Mouse (Mus musculus) 416B (cell line): ENCODE results near the gene Ubn2.
A peak's percentile ranks its signal among the peaks of the same experiment; 100 is the strongest.
"Not testable (repeated sequence)": the region's sequence is repeated elsewhere in the genome, so short reads cannot be mapped to it uniquely, and the experiment has no call there.

ENCODE experiments used
- DNase-seq: peaks from one replicate; pipeline ENCODE4 v3.0.0; 2011; ENCODE audit warnings: low read depth

The Ubn2 gene

DNA sequence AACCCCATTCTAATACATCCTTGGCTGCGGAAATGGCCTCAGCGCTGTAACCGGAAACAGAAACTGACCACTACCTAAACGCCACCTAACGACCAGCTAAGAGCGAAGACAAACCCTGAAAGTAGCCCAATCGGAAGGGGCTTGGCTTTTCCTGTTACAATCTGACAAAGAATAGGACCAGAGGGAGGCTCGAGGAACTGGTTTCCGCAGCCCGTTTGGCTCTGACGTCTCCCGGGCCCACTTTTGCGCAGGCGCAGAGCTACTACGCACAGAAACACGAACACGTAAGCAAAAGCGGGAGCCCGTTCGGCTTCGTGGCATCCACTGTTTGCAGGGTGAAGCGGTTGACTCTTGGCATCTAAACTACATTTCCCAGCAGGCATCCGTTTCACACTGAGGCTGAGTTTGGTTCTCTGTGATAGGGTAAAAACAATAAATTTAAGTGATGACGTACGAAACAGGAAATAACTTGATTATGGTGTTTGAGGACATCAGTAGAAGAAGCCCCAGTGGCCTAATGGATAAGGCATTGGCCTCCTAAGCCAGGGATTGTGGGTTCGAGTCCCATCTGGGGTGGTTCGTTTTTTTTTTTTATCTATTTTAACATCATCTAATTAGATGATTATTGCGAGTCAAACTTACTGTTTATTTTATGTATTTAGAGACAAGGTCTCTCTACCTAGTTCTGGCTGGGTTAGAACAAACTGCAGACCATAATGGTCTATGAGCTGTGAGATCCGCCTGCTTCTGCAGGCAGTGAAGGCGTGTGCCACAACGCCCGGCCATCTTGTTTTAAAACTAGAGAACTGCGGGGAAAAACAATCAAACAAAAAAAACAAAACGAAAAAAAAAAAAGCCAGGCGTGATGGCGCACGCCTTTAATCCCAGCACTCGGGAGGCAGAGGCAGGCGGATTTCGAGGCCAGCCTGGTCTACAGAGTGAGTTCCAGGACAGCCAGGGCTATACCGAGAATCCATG lies 100.0 kb downstream of the Ubn2 start, which contains the start of gene Fmc1:
Gene Fmc1, plus strand, starts transcription at position 75 of the 978 bp plus-strand sequence.
- peak; percentile 100 for DNase-seq

DNA sequence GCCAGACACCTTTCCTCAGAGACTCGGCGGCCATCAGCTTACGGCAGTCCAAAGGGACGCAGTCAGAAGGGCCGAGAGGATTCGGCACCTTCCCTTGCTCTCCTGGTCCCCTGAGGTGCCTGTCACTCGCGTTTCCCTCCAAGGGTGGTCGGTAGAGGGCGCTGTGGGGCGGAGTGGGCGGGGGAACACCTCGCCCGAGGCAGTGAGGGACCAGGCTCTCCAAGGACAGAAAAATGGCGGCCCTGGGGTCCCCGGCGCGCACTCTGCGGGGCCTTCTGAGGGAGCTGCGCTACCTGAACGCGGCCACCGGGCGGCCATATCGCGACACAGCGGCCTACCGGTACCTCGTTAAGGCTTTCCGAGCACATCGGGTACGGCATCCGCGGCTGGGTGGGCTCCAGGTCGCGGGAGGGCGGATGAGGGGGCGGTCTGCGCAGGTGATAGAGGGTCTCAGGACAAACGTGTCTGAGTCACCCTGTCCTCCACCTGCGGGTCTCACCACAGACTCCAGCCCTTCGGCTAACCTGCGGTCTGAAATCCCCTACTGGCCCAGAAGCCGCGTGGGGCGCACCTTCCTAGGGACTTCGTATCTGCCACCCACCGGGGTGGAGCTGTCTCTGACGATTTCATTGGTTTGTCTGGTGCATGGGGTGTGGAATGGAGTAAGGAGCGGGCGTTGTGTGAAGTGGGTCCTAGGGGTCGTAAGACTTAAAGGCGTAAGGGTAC lies 101.1 kb downstream of the Ubn2 start:
- DNase-seq = peak; percentile 94

DNA sequence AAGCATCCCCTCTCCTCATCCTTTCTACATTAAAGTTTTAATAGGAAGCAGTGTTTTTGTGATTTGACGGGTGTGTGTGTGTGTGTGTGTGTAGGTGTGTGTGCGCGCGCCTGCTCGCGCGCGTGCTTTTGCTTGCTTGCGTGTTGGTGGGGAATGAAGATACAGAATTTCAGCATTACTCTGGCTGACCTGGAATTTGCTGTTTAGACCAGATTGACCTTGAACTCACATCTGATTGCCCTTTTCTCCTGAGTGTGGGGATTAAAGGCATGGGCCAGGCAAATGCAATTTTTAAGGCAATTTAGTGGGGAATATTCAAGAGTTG lies 101.6 kb downstream of the Ubn2 start:
- DNase-seq = no peak

DNA sequence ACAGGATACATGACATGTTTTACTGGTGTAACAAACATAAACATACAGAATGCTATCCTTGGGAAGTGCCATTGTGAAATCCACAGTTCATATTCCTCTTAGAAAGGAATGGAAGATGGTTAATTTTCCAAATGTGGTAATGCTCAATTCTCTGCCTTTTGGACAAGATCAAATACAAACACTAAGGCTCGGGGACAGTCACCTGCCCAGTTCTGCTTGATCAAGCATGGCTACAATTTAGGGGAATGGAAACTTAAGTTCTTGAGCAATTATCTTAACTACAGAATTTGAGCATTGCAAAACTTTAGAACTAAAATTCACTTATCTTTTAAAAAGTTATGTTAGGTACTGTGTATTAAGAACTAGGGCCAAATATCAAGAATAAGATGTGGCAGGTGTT lies 102.0 kb downstream of the Ubn2 start:
- DNase-seq = no peak

DNA sequence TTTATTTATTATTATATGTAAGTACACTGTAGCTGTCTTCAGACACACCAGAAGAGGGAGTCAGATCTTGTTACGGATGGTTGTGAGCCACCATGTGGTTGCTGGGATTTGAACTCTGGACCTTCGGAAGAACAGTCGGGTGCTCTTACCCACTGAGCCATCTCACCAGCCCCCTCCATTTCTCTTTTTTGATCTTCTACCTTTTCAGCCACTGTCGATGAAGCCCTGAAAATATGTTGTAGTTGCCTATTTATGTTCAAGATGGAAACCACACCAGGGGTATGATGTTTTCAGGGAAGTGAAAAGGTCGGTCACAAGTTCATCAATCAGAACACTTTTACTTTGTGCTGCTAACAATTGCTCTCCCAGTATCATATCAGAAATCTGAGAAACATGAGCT lies 110.4 kb downstream of the Ubn2 start:
- not testable (repeated sequence) for DNase-seq

DNA sequence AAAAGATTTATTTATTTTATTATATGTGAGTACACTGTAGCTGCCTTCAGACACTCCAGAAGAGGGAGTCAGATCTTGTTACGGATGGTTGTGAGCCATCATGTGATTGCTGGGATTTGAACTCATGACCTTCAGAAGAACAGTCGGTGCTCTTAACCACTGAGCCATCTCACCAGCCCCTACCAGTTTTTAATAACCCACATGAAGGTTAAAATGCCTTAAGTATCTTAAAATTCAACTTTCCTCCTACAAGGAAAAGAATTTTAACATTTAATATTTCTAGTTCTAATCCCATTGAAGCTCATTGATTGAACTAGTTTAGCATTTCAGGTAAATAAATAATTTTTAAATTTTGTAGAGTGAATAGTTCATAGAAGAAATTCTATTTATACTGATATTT lies 113.3 kb downstream of the Ubn2 start:
- not testable (repeated sequence) for DNase-seq

DNA sequence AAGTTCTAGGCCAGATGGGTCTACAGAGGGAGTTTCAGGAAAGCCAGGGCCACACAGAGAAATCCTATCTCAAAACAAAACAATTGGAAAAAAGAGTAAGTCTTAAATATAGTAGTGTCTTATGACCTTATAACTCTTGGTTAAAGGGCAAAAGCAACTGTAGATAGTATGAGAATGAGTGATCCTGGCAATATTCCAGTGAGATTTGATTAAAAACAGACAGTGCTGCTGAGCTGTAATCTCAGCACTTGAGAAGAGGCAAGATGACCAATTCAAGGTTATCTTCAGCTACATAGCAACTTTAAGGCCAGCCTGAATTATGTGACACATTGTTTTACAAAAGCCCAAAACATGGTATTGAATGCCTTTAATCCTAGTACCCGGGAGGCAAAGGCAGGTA lies 114.0 kb downstream of the Ubn2 start:
- no peak for DNase-seq

DNA sequence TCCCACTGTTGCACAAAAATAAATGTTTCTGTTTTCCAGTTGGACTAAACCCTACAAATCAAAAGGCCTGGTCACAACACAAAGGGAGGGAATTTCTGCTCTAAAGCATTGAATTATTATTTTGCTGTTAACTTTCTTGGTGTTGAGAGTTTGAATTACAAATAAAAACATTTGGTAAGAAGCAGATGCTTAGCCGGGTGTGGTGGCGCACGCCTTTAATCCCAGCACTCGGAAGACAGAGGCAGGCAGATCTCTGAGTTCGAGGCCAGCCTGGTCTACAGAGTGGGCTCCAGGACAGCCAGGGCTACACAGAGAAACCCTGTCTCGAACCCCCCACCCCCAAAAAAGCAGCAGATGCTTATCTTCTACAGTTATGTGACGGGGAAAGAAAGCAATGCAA lies 114.8 kb downstream of the Ubn2 start:
- not testable (repeated sequence) for DNase-seq

DNA sequence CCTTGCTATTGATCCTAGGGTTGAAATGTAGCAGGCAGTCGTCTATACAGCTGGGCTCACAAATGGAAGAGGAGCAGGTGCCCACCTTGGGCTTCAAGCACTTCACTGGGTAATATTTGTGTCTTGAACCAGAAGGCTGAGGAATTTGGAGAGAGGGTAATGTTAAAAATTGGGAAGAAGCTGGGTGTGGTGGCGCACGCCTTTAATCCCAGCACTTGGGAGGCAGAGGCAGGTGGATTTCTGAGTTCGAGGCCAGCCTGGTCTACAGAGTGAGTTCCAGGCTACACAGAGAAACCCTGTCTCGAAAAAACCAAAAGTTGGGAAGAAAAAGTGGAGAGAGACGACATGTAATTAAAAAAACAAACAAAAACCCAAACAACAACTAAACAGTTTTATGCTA lies 116.1 kb downstream of the Ubn2 start:
- DNase-seq = not testable (repeated sequence)

DNA sequence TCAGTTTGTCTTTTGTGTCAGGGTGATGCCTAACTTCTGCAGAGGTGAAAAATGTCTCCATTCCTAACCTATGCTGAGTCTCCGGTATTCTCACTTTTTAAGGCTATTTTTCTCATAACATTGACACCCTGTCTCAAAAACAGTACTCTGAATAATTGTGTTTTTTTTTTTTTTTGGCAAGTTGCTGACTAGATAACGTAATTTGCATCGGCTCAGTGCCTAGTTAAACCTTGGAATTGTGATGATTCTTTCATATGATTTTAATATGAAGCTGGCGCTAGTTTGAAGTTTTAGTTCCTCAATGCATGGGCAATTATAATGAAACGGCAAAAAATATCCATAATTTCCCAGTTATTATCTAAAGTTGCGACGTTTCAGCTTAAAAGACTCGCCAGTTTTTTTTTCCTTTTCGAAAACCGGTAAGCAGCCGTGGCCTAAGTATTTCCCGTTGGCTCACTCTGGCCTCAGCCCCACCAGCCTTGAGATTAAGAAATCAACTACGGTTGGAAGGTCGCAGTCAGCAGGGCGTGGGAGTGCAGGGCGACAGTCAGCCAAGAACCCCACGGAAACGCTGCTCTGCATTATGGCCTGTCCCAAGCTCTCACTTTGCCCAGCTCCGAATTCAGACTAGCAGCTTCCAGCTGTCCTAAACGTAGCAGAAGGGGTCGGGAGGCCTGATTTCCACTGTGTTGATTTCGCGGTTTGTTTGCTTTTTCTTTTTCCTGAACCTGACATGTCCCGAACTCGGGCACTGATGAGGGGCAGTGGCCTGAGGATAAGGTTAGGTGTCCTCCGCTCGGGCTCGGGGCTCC lies 116.7 kb downstream of the Ubn2 start:
- DNase-seq = peak; percentile 84

DNA sequence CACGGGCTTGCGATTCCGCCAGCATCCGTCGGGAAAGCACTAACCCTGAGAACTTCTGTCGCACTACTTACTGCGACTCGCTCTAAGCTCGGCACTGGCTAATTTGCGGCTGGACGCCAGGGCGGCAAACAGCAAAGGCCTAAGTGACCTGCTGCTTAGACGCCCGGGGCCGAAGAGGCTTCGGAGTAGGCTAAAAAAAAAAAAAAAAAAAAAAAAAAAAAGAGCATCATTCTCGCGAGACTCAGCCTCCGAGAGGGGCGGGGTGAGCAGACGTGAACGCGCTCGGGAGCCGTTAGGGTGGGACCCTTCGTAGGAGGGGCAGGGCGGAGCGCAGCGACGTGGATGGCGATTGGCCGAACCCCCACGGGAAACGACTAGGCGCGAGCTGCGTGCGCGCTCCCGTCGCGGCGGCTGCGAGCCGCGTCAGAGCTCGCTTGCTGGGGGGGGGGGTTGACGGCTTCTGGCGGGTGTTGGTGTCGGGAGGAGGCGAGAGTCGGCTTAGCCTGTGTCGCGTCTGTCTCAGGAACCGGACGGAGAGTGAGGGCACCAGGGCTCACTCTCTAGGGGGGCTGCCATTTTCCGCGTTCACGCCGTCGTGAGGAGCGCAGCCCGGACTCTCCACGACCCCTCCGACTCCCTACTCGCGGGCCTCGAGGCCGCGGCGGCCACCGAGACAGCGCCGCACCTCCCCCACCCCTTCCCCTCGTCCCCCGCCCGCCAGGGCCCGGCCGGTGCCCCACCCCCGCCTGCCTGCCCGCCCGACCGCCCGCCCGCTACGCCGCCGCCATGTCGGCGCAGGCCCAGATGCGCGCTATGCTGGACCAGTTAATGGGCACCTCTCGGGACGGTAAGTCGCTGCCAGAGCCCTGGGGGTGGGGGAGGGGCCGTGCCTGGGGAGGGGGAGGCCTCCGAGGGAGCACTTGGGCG lies 117.6 kb downstream of the Ubn2 start, which contains the start of gene Luc7l2:
Gene Luc7l2, plus strand, starts transcription at position 273 of the 927 bp plus-strand sequence.
- DNase-seq = peak; percentile 99

DNA sequence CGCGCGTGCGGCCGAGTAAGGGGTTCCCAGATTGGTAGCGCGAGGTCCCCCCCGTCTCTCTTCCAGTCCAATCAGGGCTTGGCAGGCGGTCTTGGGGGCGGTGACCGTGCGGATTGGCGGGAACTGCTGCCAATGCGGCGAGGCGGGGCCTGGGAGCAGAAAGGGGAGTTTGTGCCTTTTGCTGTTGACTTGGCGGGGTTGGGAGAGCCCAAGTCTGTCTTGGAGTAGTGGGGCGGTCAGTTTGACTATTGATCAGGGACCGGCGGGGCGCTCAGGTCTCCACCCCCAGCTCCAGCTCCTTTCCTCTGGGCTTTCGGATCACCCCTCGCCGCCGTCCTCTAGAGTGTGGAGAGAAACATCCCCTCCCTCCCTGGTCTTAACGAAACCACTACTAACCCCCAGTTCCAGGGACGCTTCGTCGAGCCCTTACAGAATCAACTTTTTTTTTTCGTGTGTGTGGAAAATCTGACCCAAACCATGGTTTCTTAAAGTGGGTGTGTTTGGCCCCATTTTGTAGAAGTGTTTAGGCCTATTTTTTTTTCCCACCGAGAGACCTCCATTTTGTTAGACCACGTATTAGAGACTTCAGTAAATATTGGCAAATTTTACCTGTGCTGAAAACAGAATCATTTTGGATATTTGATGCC lies 118.4 kb downstream of the Ubn2 start:
- DNase-seq = peak; percentile 98

DNA sequence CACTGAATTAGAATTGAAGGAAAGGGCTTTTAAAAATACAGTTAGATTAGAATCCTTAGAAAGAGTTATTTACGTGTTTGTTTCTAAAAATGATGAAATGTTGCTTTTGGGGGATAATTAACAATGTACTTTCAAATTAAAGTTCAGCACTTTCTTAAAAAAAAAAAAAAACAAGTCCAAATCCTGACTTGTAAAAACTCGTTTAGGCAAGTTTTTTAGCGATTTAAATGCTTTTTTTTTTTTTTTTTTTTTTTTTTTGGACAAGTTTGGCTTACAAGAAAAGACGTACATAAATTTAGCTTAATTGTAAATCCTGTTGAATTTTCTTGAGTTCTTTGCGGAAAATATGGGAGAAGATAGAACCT lies 118.9 kb downstream of the Ubn2 start:
- no peak for DNase-seq
